14 mouse cellular contexts compared by ENCODE assay signal in the genomic region with DNA sequence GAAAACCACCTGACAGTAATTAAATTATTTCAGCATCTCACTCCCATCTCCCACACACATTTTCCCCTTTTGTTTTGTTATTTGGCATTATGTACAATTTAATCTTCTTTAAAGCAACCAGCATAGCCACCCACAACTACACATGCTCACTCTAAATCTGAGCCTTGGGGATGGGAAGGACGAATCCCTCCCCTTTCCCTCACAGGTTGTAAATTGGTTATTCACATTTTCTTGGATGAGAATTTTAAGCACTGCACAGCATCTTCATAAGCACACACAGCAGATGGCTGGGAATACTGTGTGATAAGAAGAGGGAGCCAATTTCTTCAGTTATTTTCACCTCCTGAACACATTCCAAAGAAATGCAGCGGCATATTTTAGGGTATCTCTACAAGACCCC.
A peak's percentile ranks its signal among the peaks of the same experiment; 100 is the strongest.
DNase-seq lines count a peak whose midpoint lies in the region.
"Had no signal": no experiment of that assay in that cellular context is flagged by ENCODE, and none has a peak within 500 bp of the region (broad histone marks: within the 10 kb centered on the region; RNA-seq: fewer than 3 reads in every experiment).

No protein-coding gene starts in this region.

- peak; percentile 68 for DNase-seq in right cerebral cortex, adult 18-20 months
- DNase-seq in right cerebral cortex, postnatal 4 days: no peak
- peak; percentile 22 to 74 for DNase-seq in frontal cortex, postnatal 36 days (ENCODE audit: low spot score in 2 of 2)
- DNase-seq in left cerebral cortex, adult 18-20 months (ENCODE audit: low spot score in 2 of 2): peak; percentile 24 to 39
- peak; percentile 93 for DNase-seq in telencephalon, adult 2 months (ENCODE audit: low read depth, low spot score)
- DNase-seq in gastrocnemius, postnatal 14 days: no peak
- no peak for DNase-seq in cerebellum, adult 9-11 months
- DNase-seq: adrenal gland, postnatal 10 days; cerebellum, postnatal 25 days; gastrocnemius, postnatal 25 days; kidney, adult 2 months; kidney, postnatal 36 days; midbrain, embryonic 14.5 days; thymus, postnatal 25 days had no signal

- intact Hi-C loops in gastrocnemius, postnatal 14 days (cut with DNase I; ENCODE audit: low total_unique reads): no loop called here

Comparison
In these comparisons a context has a peak if more than half of its experiments do, and no peak if none do; other contexts are left out.
1. DNase-seq: peak in right cerebral cortex, adult 18-20 months (single experiment), frontal cortex, postnatal 36 days (2 of 2), left cerebral cortex, adult 18-20 months (2 of 2) and telencephalon, adult 2 months (single experiment); none in right cerebral cortex, postnatal 4 days (single experiment), gastrocnemius, postnatal 14 days (single experiment) and cerebellum, adult 9-11 months (single experiment).